Mouse (Mus musculus) forebrain, postnatal 0 days (tissue): Measurements from ENCODE around the gene Myo9b. TPM values are rescaled to one million over a fixed set of nuclear protein-coding genes. Genes with fewer than 3 reads are reported as not detected.
"Not testable (repeated sequence)": the region's sequence is repeated elsewhere in the genome, so short reads cannot be mapped to it uniquely, and the experiment has no call there.

Experiments used
- ATAC-seq: fragments of 200-750 bp; cut with Nextera tagmentation; 2 replicates; pipeline ENCODE4 v1.8.0; 2017; ENCODE audit warnings: mild to moderate bottlenecking, moderate library complexity
- DNase-seq: peaks from one replicate; pipeline ENCODE4 v3.0.0-alpha.2; 2015
- H3K27ac ChIP-seq: fragments of 300-500 bp; sonication (generic); 2 replicates; pipeline ENCODE4 v1.5.1; 2014; ENCODE audit warnings: low read depth, mild to moderate bottlenecking, antibody characterized with exemption, low read length, moderate library complexity, mixed read lengths
- H3K27me3 ChIP-seq: fragments of 300-500 bp; sonication (generic); 2 replicates; pipeline ENCODE4 v1.6.1; 2014; ENCODE audit warnings: mild to moderate bottlenecking, low read length, mixed read lengths; ENCODE audit not compliant: insufficient read depth
- H3K36me3 ChIP-seq: fragments of 300-500 bp; sonication (generic); 2 replicates; pipeline ENCODE4 v1.6.1; 2014; ENCODE audit warnings: mild to moderate bottlenecking, moderate library complexity; ENCODE audit not compliant: insufficient read depth
- H3K4me1 ChIP-seq: fragments of 300-500 bp; sonication (generic); 2 replicates; pipeline ENCODE4 v1.6.1; 2014; ENCODE audit warnings: antibody characterized with exemption; ENCODE audit not compliant: insufficient read depth
- H3K4me2 ChIP-seq: fragments of 300-500 bp; sonication (generic); 2 replicates; pipeline ENCODE4 v1.6.1; 2014; ENCODE audit warnings: low read depth, mild to moderate bottlenecking, moderate library complexity
- H3K4me3 ChIP-seq: fragments of 300-500 bp; sonication (generic); 2 replicates; pipeline ENCODE4 v1.5.1; 2014; ENCODE audit warnings: low read depth, low read length, mixed read lengths
- H3K9ac ChIP-seq: fragments of 300-500 bp; sonication (generic); 2 replicates; pipeline ENCODE4 v1.6.1; 2014; ENCODE audit warnings: mild to moderate bottlenecking
- H3K9me3 ChIP-seq: fragments of 300-500 bp; sonication (generic); 2 replicates; pipeline ENCODE4 v1.6.1; 2016; ENCODE audit warnings: low read length
- CTCF ChIP-seq: sonication (generic); IDR thresholded peaks from 2 replicates; pipeline ENCODE4 v1.5.1; 2016; ENCODE audit warnings: antibody characterized with exemption, control low read depth, low read depth
- WGBS: fragments of 180-500 bp; shearing (Covaris S2); extraction: QIAGEN DNeasy Blood & Tissue Kit; methylation state at CpG from one replicate; pipeline ENCODE4 v1.1.7; 2014; 5-methylcytosine and 5-hydroxymethylcytosine counted together
- polyA plus RNA-seq: library from polyadenylated mRNA; unstranded; fragments of >200 nt; fragmentation: Nextera tagmentation; extraction: Ambion mirVana; gene quantifications from 2 replicates; pipeline ENCODE4 v1.2.1, GENCODE M21; 2015
- total RNA-seq: library from RNA; depleted of rRNA; stranded (reverse); fragments of >200 nt; gene quantifications from 2 replicates; pipeline ENCODE4 v1.2.3, GENCODE M21; 2014; rRNA removed

The Myo9b gene
- total RNA-seq, result 31.4 and 35.2 TPM in 2 replicates
- polyA plus RNA-seq, result 5.7 and 6.5 TPM in 2 replicates

- TF ChIP-seq CTCF, result peak; percentile 69
- no peaks in the 10 kb centered on the region for H3K9me3 ChIP-seq
- ATAC-seq, result peak; percentile 97
- H3K27me3 ChIP-seq, result no peaks in the 10 kb centered on the region
- peak within 1 kb of the TSS; percentile 78 for H3K4me2 ChIP-seq
- DNase-seq, result peak; percentile 98
- H3K4me3 ChIP-seq, result peak within 1 kb of the TSS; percentile 67
- peaks cover 11% of the 10 kb centered on the region for H3K4me1 ChIP-seq
- 2% methylated on average over 84 of the region's 84 CpGs for WGBS
- peak within 1 kb of the TSS; percentile 62 for H3K9ac ChIP-seq
- H3K36me3 ChIP-seq, result no peaks in the 10 kb centered on the region
- peak within 1 kb of the TSS; percentile 74 for H3K27ac ChIP-seq
Measured at GRCm38 (mm10) chr8:71272286-71273150, at the start of gene Myo9b, which contains the start of gene Haus8. Gene Myo9b, plus strand, starts transcription at chr8:71272714. Gene Haus8, minus strand, starts transcription at chr8:71272934.

- Histone ChIP-seq H3K27ac (no peak overlapping the region), H3K9me3 (no peaks in the 10 kb centered on the region), H3K4me1 (no peaks in the 10 kb centered on the region), H3K4me2 (no peak overlapping the region), H3K27me3 (no peaks in the 10 kb centered on the region), H3K36me3 (no peaks in the 10 kb centered on the region), H3K9ac (no peak overlapping the region), H3K4me3 (no peak overlapping the region)
- WGBS, result 52% methylated on average over 2 of the region's 2 CpGs
- TF ChIP-seq CTCF, result peak; percentile 45
- ATAC-seq, result no peak
- DNase-seq, result no peak
Measured at GRCm38 (mm10) chr8:71224560-71224959, 48.0 kb upstream of the Myo9b start.

GRCm38 (mm10) chr8:71242757-71243156 lies 29.8 kb upstream of the Myo9b start:
- no peaks in the 10 kb centered on the region for H3K27me3 ChIP-seq
- DNase-seq (no peak), ATAC-seq (no peak)
- no peaks in the 10 kb centered on the region for H3K9me3 ChIP-seq
- no peak overlapping the region for H3K27ac ChIP-seq
- no peak overlapping the region for H3K4me3 ChIP-seq
- no peak overlapping the region for H3K9ac ChIP-seq
- H3K4me2 ChIP-seq, result no peak overlapping the region
- H3K4me1 ChIP-seq, result no peaks in the 10 kb centered on the region
- 81% methylated on average over 2 of the region's 2 CpGs for WGBS
- H3K36me3 ChIP-seq, result no peaks in the 10 kb centered on the region
- no peak for TF ChIP-seq CTCF

- Histone ChIP-seq H3K27me3 (no peaks in the 10 kb centered on the region), H3K9me3 (no peaks in the 10 kb centered on the region), H3K27ac (no peak overlapping the region), H3K4me2 (no peak overlapping the region), H3K36me3 (peaks cover 20% of the 10 kb centered on the region), H3K4me1 (no peaks in the 10 kb centered on the region), H3K9ac (no peak overlapping the region), H3K4me3 (no peak overlapping the region)
- WGBS, result 91% methylated on average over 1 of the region's 1 CpGs
- TF ChIP-seq CTCF, result no peak
- no peak for ATAC-seq
- DNase-seq, result no peak
Measured at GRCm38 (mm10) chr8:71248203-71248602, 24.3 kb upstream of the Myo9b start.

GRCm38 (mm10) chr8:71256545-71257232 lies 15.8 kb upstream of the Myo9b start:
- ATAC-seq, result no peak
- WGBS, result 94% methylated on average over 3 of the region's 3 CpGs
- peaks cover 54% of the 10 kb centered on the region for H3K36me3 ChIP-seq
- H3K4me1 ChIP-seq, result no peaks in the 10 kb centered on the region
- no peak for DNase-seq
- no peak overlapping the region for H3K9ac ChIP-seq
- no peaks in the 10 kb centered on the region for H3K9me3 ChIP-seq
- H3K4me3 ChIP-seq, result no peak overlapping the region
- no peak overlapping the region for H3K4me2 ChIP-seq
- H3K27ac ChIP-seq, result no peak overlapping the region
- no peaks in the 10 kb centered on the region for H3K27me3 ChIP-seq
- TF ChIP-seq CTCF, result no peak

- no peak overlapping the region for H3K9ac ChIP-seq
- ATAC-seq (no peak), DNase-seq (no peak)
- H3K4me2 ChIP-seq, result no peak overlapping the region
- H3K27ac ChIP-seq, result no peak overlapping the region
- H3K36me3 ChIP-seq, result peaks cover 22% of the 10 kb centered on the region
- no peaks in the 10 kb centered on the region for H3K9me3 ChIP-seq
- no peaks in the 10 kb centered on the region for H3K4me1 ChIP-seq
- H3K27me3 ChIP-seq, result no peaks in the 10 kb centered on the region
- H3K4me3 ChIP-seq, result no peak overlapping the region
- TF ChIP-seq CTCF, result peak; percentile 23; the same call in 1 of the 2 replicates
Measured at GRCm38 (mm10) chr8:71261234-71261633, 11.3 kb upstream of the Myo9b start.

- Histone ChIP-seq H3K4me3 (no peak overlapping the region), H3K27me3 (no peaks in the 10 kb centered on the region), H3K4me1 (peaks cover 3% of the 10 kb centered on the region; the same call in 1 of the 2 replicates), H3K9ac (no peak overlapping the region), H3K27ac (no peak overlapping the region), H3K9me3 (no peaks in the 10 kb centered on the region), H3K36me3 (peaks cover under 1% of the 10 kb centered on the region; the same call in 1 of the 2 replicates), H3K4me2 (no peak overlapping the region)
- no peak for TF ChIP-seq CTCF
- DNase-seq, result no peak
- ATAC-seq, result no peak
- 98% methylated on average over 2 of the region's 2 CpGs for WGBS
Measured at GRCm38 (mm10) chr8:71267690-71268089, 4.8 kb upstream of the Myo9b start.

GRCm38 (mm10) chr8:71268286-71268685 lies 4.2 kb upstream of the Myo9b start:
- ATAC-seq, H3K4me3 ChIP-seq, H3K9me3 ChIP-seq, H3K36me3 ChIP-seq, H3K4me2 ChIP-seq, H3K9ac ChIP-seq, DNase-seq, H3K4me1 ChIP-seq, H3K27ac ChIP-seq, H3K27me3 ChIP-seq: not testable (repeated sequence)
- WGBS, result 96% methylated on average over 6 of the region's 6 CpGs
